Mouse (Mus musculus) limb, embryonic 12.5 days (tissue): ENCODE results near the gene Parp11. TPM values are rescaled to one million over a fixed set of nuclear protein-coding genes. Genes with fewer than 3 reads are reported as not detected.

ENCODE experiments used
- ATAC-seq: fragments of 200-750 bp; cut with Nextera tagmentation; 2 replicates; pipeline ENCODE4 v1.8.0; 2017; ENCODE audit warnings: low read depth, moderate TSS enrichment; ENCODE audit not compliant: insufficient number of reproducible peaks, insufficient read depth, low FRiP score, low TSS enrichment
- H3K27ac ChIP-seq: fragments of 300-500 bp; sonication (generic); 2 replicates; pipeline ENCODE4 v1.5.1; 2016; ENCODE audit warnings: mild to moderate bottlenecking, moderate library complexity
- H3K27me3 ChIP-seq: fragments of 300-500 bp; sonication (generic); 2 replicates; pipeline ENCODE4 v1.6.1; 2016; ENCODE audit warnings: mild to moderate bottlenecking, moderate library complexity
- H3K36me3 ChIP-seq: fragments of 300-500 bp; sonication (generic); 2 replicates; pipeline ENCODE4 v1.6.1; 2016; ENCODE audit warnings: mild to moderate bottlenecking, moderate library complexity
- H3K4me1 ChIP-seq: fragments of 300-500 bp; sonication (generic); replicated peaks from 2 replicates; pipeline ENCODE4 v1.6.1; 2016
- H3K4me2 ChIP-seq: fragments of 300-500 bp; sonication (generic); 2 replicates; pipeline ENCODE4 v1.6.1; 2016; ENCODE audit warnings: mild to moderate bottlenecking, moderate library complexity
- H3K4me3 ChIP-seq: fragments of 300-500 bp; sonication (generic); replicated peaks from 2 replicates; pipeline ENCODE4 v1.5.1; 2016; ENCODE audit warnings: mild to moderate bottlenecking
- H3K9ac ChIP-seq: fragments of 300-500 bp; sonication (generic); replicated peaks from 2 replicates; pipeline ENCODE4 v1.6.1; 2016; ENCODE audit warnings: mild to moderate bottlenecking, moderate library complexity
- H3K9me3 ChIP-seq: fragments of 300-500 bp; sonication (generic); 2 replicates; pipeline ENCODE4 v1.6.1; 2016; ENCODE audit warnings: mild to moderate bottlenecking, moderate library complexity
- WGBS: fragments of 180-500 bp; shearing (Covaris S2); methylation state at CpG from one replicate; pipeline ENCODE4 v1.1.7; 2016; 5-methylcytosine and 5-hydroxymethylcytosine counted together
- polyA plus RNA-seq: library from polyadenylated mRNA; unstranded; fragments of >200 nt; fragmentation: Nextera tagmentation; extraction: Ambion mirVana; gene quantifications from 2 replicates; pipeline ENCODE4 v1.2.1, GENCODE M21; 2016

Gene Parp11
- polyA plus RNA-seq: 33.9 and 35.9 TPM in 2 replicates

GRCm38 (mm10) chr6:127446436-127446890, at the start of gene Parp11:
Gene Parp11 (plus strand): TSS chr6:127446840.
- H3K9ac ChIP-seq: no peak within 1 kb of the TSS
- 20% methylated on average over 8 of the region's 8 CpGs for WGBS
- H3K4me3 ChIP-seq: no peak within 1 kb of the TSS
- H3K4me1 ChIP-seq: peaks cover 3% of the 10 kb centered on the region; the same call in 1 of the 2 replicates
- ATAC-seq: no peak
- H3K27ac ChIP-seq: no peak within 1 kb of the TSS
- H3K27me3 ChIP-seq: peaks cover 22% of the 10 kb centered on the region
- H3K36me3 ChIP-seq: no peaks in the 10 kb centered on the region
- peak within 1 kb of the TSS; percentile 8; the same call in 1 of the 2 replicates for H3K4me2 ChIP-seq
- no peaks in the 10 kb centered on the region for H3K9me3 ChIP-seq

GRCm38 (mm10) chr6:127398073-127398472, 48.6 kb upstream of the Parp11 start:
- WGBS: 26% methylated on average over 2 of the region's 2 CpGs
- H3K9me3 ChIP-seq: no peaks in the 10 kb centered on the region
- no peaks in the 10 kb centered on the region; the same call in 1 of the 2 replicates for H3K27me3 ChIP-seq
- H3K9ac ChIP-seq: no peak overlapping the region
- no peak overlapping the region for H3K4me2 ChIP-seq
- H3K36me3 ChIP-seq: no peaks in the 10 kb centered on the region
- ATAC-seq: no peak
- no peaks in the 10 kb centered on the region for H3K4me1 ChIP-seq
- no peak overlapping the region for H3K4me3 ChIP-seq
- H3K27ac ChIP-seq: no peak overlapping the region

- no peak for ATAC-seq
- Histone ChIP-seq H3K9me3 (no peaks in the 10 kb centered on the region), H3K9ac (no peak overlapping the region)
Measured at GRCm38 (mm10) chr6:127401419-127401818, 45.2 kb upstream of the Parp11 start.

DNA sequence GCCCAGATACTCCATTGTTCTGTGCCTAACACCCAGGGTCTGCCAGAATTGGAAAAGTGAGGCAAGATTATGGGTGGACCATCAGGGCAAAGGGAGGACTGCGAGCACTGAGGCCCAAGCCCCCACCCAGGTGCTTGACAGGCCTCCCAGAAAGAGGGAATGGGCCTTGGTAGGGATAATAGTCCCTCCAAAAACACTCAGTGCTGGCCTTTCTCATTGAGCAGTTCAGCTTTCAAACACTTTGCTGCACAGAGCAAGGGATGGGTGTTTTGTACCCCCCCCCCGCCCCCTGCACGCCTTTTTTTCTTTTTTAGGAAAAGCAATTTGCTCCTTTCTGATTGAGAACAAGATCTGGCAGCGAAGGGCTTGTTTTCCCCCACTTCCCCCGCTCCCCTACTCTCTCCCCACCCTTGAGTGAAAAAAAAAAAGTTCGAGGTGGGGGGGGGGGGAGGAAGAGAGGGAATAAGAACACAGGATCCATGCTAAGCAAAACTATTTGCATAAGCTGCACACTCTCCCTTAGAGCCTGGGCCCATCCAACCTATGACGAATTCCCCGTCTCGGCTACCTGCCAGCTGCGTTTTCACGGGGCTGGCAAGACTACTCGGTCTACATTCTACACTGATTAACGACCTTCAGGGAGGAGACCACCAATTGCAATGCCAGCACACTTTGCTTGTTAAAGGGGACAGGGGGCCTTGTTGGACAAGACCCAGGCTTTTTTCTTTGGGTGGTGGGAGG, 42.4 kb upstream of the Parp11 start:
- H3K27me3 ChIP-seq: peaks cover 9% of the 10 kb centered on the region; the same call in 1 of the 2 replicates
- peak; percentile 63; the same call in 1 of the 2 replicates for ATAC-seq
- H3K9ac ChIP-seq: no peak overlapping the region
- WGBS: 43% methylated on average over 13 of the region's 13 CpGs
- H3K36me3 ChIP-seq: no peaks in the 10 kb centered on the region
- no peaks in the 10 kb centered on the region for H3K9me3 ChIP-seq
- no peak overlapping the region for H3K4me2 ChIP-seq
- H3K4me1 ChIP-seq: peaks cover 9% of the 10 kb centered on the region; the same call in 1 of the 2 replicates
- no peak overlapping the region for H3K4me3 ChIP-seq
- H3K27ac ChIP-seq: 0 out of 2 replicates have a peak overlapping the region, but pooled peaks have one; percentile 1

More at GRCm38 (mm10) chr6:127401419-127401818, 45.2 kb upstream of the Parp11 start:
- WGBS: 65% methylated on average over 3 of the region's 3 CpGs
- Histone ChIP-seq H3K27ac (no peak overlapping the region), H3K27me3 (0 out of 2 replicates have a peak, but pooled peaks cover 7% of the 10 kb centered on the region), H3K4me1 (peaks cover 5% of the 10 kb centered on the region; the same call in 1 of the 2 replicates), H3K4me2 (no peak overlapping the region), H3K36me3 (no peaks in the 10 kb centered on the region), H3K4me3 (no peak overlapping the region)

DNA sequence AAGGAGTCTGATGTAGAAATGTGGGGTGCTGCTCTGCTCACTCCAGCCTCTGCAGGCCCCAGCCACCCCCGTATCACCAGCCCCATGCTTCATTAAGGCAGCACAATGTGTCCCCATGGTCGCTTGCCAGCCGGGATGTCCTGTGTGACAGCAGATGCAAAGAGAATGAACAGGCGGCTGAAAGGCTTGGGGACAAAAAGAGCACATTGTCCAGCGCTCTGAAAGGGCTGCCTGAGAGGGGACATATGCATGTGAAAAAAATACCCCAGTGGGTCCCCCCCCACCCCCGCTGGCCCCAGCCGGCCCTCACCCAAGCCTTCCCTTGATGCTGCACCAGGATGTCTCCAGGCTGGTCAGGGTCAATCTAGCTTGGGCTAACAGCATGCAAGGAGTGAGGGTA, 41.0 kb upstream of the Parp11 start:
- Histone ChIP-seq H3K36me3 (no peaks in the 10 kb centered on the region), H3K27me3 (peaks cover 14% of the 10 kb centered on the region; the same call in 1 of the 2 replicates), H3K4me1 (peaks cover 9% of the 10 kb centered on the region; the same call in 1 of the 2 replicates), H3K4me2 (no peak overlapping the region), H3K9ac (no peak overlapping the region), H3K9me3 (no peaks in the 10 kb centered on the region), H3K4me3 (no peak overlapping the region), H3K27ac (no peak overlapping the region)
- WGBS: 83% methylated on average over 7 of the region's 7 CpGs
- peak; percentile 32; the same call in 1 of the 2 replicates for ATAC-seq

DNA sequence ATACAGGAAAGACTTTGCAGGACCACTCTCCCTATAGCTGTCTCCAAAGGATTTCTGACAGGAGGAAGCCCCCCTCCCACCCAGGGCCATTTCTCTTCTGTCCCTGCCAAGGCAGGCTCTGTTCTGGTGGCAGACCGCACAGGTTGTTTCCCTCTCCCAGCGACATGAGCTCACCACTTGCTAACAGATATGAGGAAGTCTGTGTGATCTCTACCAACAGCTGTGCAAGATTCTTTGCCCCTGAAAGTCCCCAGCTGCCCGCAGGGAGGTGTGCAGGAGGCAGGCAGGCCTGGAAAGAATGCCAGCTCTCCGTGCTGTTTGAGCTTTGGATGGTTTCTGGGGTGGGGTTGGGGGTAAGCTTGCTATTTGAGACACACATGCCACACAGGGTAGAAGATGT, 38.9 kb upstream of the Parp11 start:
- Histone ChIP-seq H3K36me3 (no peaks in the 10 kb centered on the region), H3K9me3 (no peaks in the 10 kb centered on the region), H3K9ac (no peak overlapping the region), H3K4me3 (no peak overlapping the region), H3K27ac (no peak overlapping the region), H3K4me1 (peaks cover 9% of the 10 kb centered on the region; the same call in 1 of the 2 replicates), H3K4me2 (no peak overlapping the region), H3K27me3 (peaks cover 14% of the 10 kb centered on the region; the same call in 1 of the 2 replicates)
- no peak for ATAC-seq
- WGBS: 30% methylated on average over 4 of the region's 4 CpGs

- Histone ChIP-seq H3K9me3 (no peaks in the 10 kb centered on the region), H3K9ac (no peak overlapping the region), H3K27me3 (0 out of 2 replicates have a peak, but pooled peaks cover 3% of the 10 kb centered on the region), H3K4me3 (no peak overlapping the region), H3K36me3 (no peaks in the 10 kb centered on the region), H3K4me1 (0 out of 2 replicates have a peak, but pooled peaks cover 6% of the 10 kb centered on the region), H3K27ac (no peak overlapping the region), H3K4me2 (no peak overlapping the region)
- 72% methylated on average over 12 of the region's 12 CpGs for WGBS
- no peak for ATAC-seq
Measured at GRCm38 (mm10) chr6:127417525-127418184, 29.0 kb upstream of the Parp11 start.

GRCm38 (mm10) chr6:127418322-127418721, 28.3 kb upstream of the Parp11 start:
- Histone ChIP-seq H3K27ac (no peak overlapping the region), H3K9me3 (no peaks in the 10 kb centered on the region), H3K4me1 (0 out of 2 replicates have a peak, but pooled peaks cover 6% of the 10 kb centered on the region), H3K4me2 (no peak overlapping the region), H3K4me3 (no peak overlapping the region), H3K36me3 (no peaks in the 10 kb centered on the region), H3K27me3 (0 out of 2 replicates have a peak, but pooled peaks cover 3% of the 10 kb centered on the region), H3K9ac (no peak overlapping the region)
- no peak for ATAC-seq
- 80% methylated on average over 2 of the region's 2 CpGs for WGBS

GRCm38 (mm10) chr6:127420115-127420514, 26.5 kb upstream of the Parp11 start:
- Histone ChIP-seq H3K4me2 (no peak overlapping the region), H3K9ac (no peak overlapping the region), H3K36me3 (no peaks in the 10 kb centered on the region), H3K4me3 (no peak overlapping the region), H3K4me1 (0 out of 2 replicates have a peak, but pooled peaks cover 6% of the 10 kb centered on the region), H3K27me3 (0 out of 2 replicates have a peak, but pooled peaks cover 3% of the 10 kb centered on the region), H3K9me3 (no peaks in the 10 kb centered on the region), H3K27ac (no peak overlapping the region)
- 64% methylated on average over 2 of the region's 2 CpGs for WGBS
- ATAC-seq: no peak

DNA sequence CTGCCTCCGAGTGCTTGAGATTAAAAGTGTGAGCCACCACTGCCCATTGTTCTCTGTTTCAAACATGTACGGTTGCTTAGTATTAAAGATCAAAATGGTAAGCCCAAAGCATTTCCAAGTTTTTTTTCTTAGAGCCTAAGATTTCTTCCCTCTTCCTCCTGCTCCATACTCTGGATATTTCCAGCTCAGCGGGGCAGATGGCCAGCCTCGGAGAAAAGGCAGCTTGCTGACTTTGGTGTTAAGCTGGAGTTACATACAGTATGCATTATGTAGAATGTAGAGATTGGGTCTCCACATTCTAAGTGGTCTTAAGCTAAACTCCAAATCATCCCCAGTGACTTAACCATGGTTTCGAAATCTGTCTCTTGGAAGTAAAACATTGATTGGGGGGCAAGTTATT, 21.5 kb upstream of the Parp11 start:
- Histone ChIP-seq H3K4me3 (no peak overlapping the region), H3K9me3 (no peaks in the 10 kb centered on the region), H3K4me2 (no peak overlapping the region), H3K9ac (no peak overlapping the region), H3K27ac (no peak overlapping the region), H3K36me3 (no peaks in the 10 kb centered on the region), H3K27me3 (no peaks in the 10 kb centered on the region), H3K4me1 (no peaks in the 10 kb centered on the region)
- 78% methylated on average over 5 of the region's 5 CpGs for WGBS
- no peak for ATAC-seq

DNA sequence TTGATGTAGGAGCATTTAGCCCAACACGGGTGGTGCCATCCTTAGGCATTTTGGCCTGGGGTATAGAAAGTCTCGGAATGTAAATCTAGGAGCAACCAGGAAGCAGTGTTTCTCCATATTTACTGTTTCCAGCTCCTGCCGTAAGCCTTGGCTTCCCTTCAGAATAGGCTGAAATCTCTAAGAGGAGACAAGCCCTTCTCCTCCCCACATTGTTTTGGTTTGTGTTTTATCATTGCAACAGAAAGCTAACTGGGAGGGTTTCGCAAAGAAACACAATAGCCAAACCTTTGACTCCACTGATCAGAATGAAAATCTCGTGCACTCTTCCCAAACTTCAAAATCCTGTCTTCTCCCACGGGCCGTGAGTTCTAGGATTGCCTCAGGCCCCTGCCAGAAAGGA, 15.9 kb upstream of the Parp11 start:
- WGBS: 81% methylated on average over 7 of the region's 7 CpGs
- no peak overlapping the region for H3K4me2 ChIP-seq
- no peak overlapping the region for H3K9ac ChIP-seq
- no peaks in the 10 kb centered on the region for H3K4me1 ChIP-seq
- no peaks in the 10 kb centered on the region for H3K9me3 ChIP-seq
- H3K27ac ChIP-seq: no peak overlapping the region
- no peaks in the 10 kb centered on the region for H3K27me3 ChIP-seq
- ATAC-seq: no peak
- no peaks in the 10 kb centered on the region for H3K36me3 ChIP-seq
- H3K4me3 ChIP-seq: no peak overlapping the region
